Mouse (Mus musculus): ENCODE measurements at regions not wholly inside any gene's neighbourhood (a gene's known extent, or its start where the extent isn't known, plus 50 kb on each side); places are given as distances from the start of the nearest gene placed in this dataset.

GRCm38 (mm10) chr16:77238358-77239175 is 225.1 kb downstream of the Usp25 start:
- H3ac ChIP-seq (ENCODE audit: control insufficient read depth, insufficient read length, low read depth), result no peak overlapping the region
- no peaks in the 10 kb centered on the region for H3K79me2 ChIP-seq (ENCODE audit: control insufficient read depth, insufficient read depth)
- TF ChIP-seq MYOD1 (IDR thresholded peaks at IDR 0.05; ENCODE audit: control insufficient read depth, insufficient read length, low read depth) (no peak), MAX (IDR thresholded peaks at IDR 0.05) (no peak), USF1 (IDR thresholded peaks at IDR 0.05; ENCODE audit: low read depth) (no peak), CTCF (IDR thresholded peaks at IDR 0.05; ENCODE audit: control insufficient read depth, insufficient read depth, insufficient read length) (no peak), CEBPB (IDR thresholded peaks at IDR 0.05; ENCODE audit: low read depth) (no peak), FOSL1 (IDR thresholded peaks at IDR 0.05; ENCODE audit: insufficient read depth, low read length, poor library complexity, severe bottlenecking) (no peak), MYOG (IDR thresholded peaks at IDR 0.05; ENCODE audit: control insufficient read depth, extremely low read depth, insufficient read length) (no peak)
- no peaks in the 10 kb centered on the region for H3K79me3 ChIP-seq (ENCODE audit: low read depth)
- no peaks in the 10 kb centered on the region for H3K27me3 ChIP-seq (ENCODE audit: control insufficient read depth, insufficient read depth, insufficient read length)
- H3K4me3 ChIP-seq (ENCODE audit: insufficient read depth, poor library complexity, severe bottlenecking), result no peak overlapping the region
- no peaks in the 10 kb centered on the region for H3K36me3 ChIP-seq (ENCODE audit: control insufficient read depth, insufficient read depth)

DNA sequence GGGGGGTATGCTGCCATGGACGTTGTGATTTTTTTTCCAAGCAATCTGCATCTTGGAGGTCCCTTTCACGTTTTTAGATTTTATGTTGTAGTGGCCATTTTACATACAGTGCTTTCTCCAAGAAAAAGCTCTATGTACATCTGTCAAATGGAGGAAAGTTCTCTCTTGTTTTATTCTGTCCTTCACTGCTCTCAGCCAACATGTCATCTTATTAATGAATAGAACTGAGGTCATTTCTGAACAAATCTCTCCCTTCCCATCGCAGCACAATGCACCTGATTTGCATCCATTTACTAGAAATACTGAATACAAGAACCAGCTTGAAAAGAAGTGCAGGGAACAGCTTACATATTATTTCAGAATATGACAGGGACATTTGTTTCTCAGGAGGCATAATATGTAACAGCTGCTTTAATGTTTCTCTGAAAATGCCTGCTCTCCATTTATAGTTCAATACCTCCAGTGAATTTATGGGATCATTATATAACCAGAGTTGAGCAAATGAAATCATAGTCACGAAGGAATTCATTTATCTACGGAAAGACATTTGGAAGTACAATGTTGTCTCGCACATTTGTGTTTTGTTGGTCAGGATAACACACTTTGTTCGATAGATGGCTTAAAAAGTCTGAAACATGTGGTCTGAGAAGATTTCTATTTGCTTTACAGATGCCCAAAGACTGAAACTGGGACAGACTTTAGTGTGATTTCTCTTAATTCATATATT is 224.3 kb downstream of the Usp25 start:
- Histone ChIP-seq H3K79me2 (ENCODE audit: control insufficient read depth, insufficient read depth) (no peaks in the 10 kb centered on the region), H3K79me3 (ENCODE audit: low read depth) (no peaks in the 10 kb centered on the region), H3K4me3 (ENCODE audit: insufficient read depth, poor library complexity, severe bottlenecking) (no peak overlapping the region), H3K36me3 (ENCODE audit: control insufficient read depth, insufficient read depth) (no peaks in the 10 kb centered on the region), H3K27me3 (ENCODE audit: control insufficient read depth, insufficient read depth, insufficient read length) (no peaks in the 10 kb centered on the region), H3ac (ENCODE audit: control insufficient read depth, insufficient read length, low read depth) (no peak overlapping the region)
- no peak for TF ChIP-seq MAX (IDR thresholded peaks at IDR 0.05)
- TF ChIP-seq FOSL1 (IDR thresholded peaks at IDR 0.05; ENCODE audit: insufficient read depth, low read length, poor library complexity, severe bottlenecking), result no peak
- no peak for TF ChIP-seq MYOD1 (IDR thresholded peaks at IDR 0.05; ENCODE audit: control insufficient read depth, insufficient read length, low read depth)
- no peak for TF ChIP-seq CEBPB (IDR thresholded peaks at IDR 0.05; ENCODE audit: low read depth)
- TF ChIP-seq CTCF (IDR thresholded peaks at IDR 0.05; ENCODE audit: control insufficient read depth, insufficient read depth, insufficient read length), result no peak
- TF ChIP-seq MYOG (IDR thresholded peaks at IDR 0.05; ENCODE audit: control insufficient read depth, extremely low read depth, insufficient read length), result no peak
- TF ChIP-seq USF1 (IDR thresholded peaks at IDR 0.05; ENCODE audit: low read depth), result no peak

GRCm38 (mm10) chr16:77237272-77237603 is 223.7 kb downstream of the Usp25 start:
- no peak overlapping the region for H3K4me3 ChIP-seq (ENCODE audit: insufficient read depth, poor library complexity, severe bottlenecking)
- no peak overlapping the region for H3ac ChIP-seq (ENCODE audit: control insufficient read depth, insufficient read length, low read depth)

DNA sequence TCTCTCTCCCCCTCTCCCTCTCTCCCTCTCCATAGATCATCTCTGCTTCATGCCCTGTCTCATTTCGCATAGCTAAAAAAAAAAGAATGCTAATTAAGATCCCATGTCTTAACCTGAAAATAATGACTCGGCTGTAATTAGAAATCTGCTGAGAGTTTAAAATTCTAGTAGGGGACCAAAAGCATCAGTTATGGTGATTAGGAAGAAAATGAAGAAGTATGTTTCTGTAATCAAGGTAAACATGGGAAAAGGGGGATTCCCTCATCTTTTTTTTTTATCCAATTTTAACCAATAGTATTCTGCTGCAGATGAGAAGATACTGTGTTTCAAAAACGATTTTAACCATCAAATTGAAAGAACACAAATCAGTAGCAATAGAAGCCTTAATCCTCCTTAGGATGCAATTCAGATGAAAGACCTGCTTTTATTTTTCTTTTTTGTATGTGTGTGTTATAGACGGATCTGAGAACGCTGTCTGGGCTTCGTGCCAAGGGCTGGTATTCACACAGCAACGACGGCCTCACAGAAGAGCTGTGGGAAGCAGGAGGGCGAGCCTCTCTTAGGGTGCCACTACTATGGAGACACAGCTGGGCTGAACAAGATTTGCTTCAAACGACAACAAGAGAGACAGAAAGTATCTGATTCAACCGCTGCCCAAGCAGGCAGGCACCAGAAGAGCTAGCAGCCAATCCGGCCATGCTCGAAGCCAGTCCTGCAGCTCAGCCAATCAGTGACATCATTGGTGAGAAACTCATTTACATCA is 223.2 kb downstream of the Usp25 start:
- no peaks in the 10 kb centered on the region for H3K36me3 ChIP-seq (ENCODE audit: control insufficient read depth, insufficient read depth)
- no peaks in the 10 kb centered on the region for H3K79me2 ChIP-seq (ENCODE audit: control insufficient read depth, insufficient read depth)
- no peaks in the 10 kb centered on the region for H3K79me3 ChIP-seq (ENCODE audit: low read depth)
- no peak for TF ChIP-seq MYOD1 (IDR thresholded peaks at IDR 0.05; ENCODE audit: control insufficient read depth, insufficient read length, low read depth)
- TF ChIP-seq USF1 (IDR thresholded peaks at IDR 0.05; ENCODE audit: low read depth), result no peak
- TF ChIP-seq MAX (IDR thresholded peaks at IDR 0.05), result no peak
- no peak for TF ChIP-seq FOSL1 (IDR thresholded peaks at IDR 0.05; ENCODE audit: insufficient read depth, low read length, poor library complexity, severe bottlenecking)
- no peak for TF ChIP-seq MYOG (IDR thresholded peaks at IDR 0.05; ENCODE audit: control insufficient read depth, extremely low read depth, insufficient read length)
- TF ChIP-seq CTCF (IDR thresholded peaks at IDR 0.05; ENCODE audit: control insufficient read depth, insufficient read depth, insufficient read length), result no peak
- TF ChIP-seq CEBPB (IDR thresholded peaks at IDR 0.05; ENCODE audit: low read depth), result no peak
- H3K4me3 ChIP-seq (ENCODE audit: insufficient read depth, poor library complexity, severe bottlenecking), result no peak overlapping the region
- no peaks in the 10 kb centered on the region for H3K27me3 ChIP-seq (ENCODE audit: control insufficient read depth, insufficient read depth, insufficient read length)
- no peak overlapping the region for H3ac ChIP-seq (ENCODE audit: control insufficient read depth, insufficient read length, low read depth)

More at GRCm38 (mm10) chr16:77237272-77237603, 223.7 kb downstream of the Usp25 start:
- Histone ChIP-seq H3K79me3 (ENCODE audit: low read depth) (no peaks in the 10 kb centered on the region), H3K27me3 (ENCODE audit: control insufficient read depth, insufficient read depth, insufficient read length) (no peaks in the 10 kb centered on the region), H3K79me2 (ENCODE audit: control insufficient read depth, insufficient read depth) (no peaks in the 10 kb centered on the region), H3K36me3 (ENCODE audit: control insufficient read depth, insufficient read depth) (no peaks in the 10 kb centered on the region)
- TF ChIP-seq CEBPB (IDR thresholded peaks at IDR 0.05; ENCODE audit: low read depth) (no peak), FOSL1 (IDR thresholded peaks at IDR 0.05; ENCODE audit: insufficient read depth, low read length, poor library complexity, severe bottlenecking) (no peak), USF1 (IDR thresholded peaks at IDR 0.05; ENCODE audit: low read depth) (no peak), CTCF (IDR thresholded peaks at IDR 0.05; ENCODE audit: control insufficient read depth, insufficient read depth, insufficient read length) (no peak), MYOG (IDR thresholded peaks at IDR 0.05; ENCODE audit: control insufficient read depth, extremely low read depth, insufficient read length) (no peak), MYOD1 (IDR thresholded peaks at IDR 0.05; ENCODE audit: control insufficient read depth, insufficient read length, low read depth) (no peak), MAX (IDR thresholded peaks at IDR 0.05) (no peak)

- H3K27me3 ChIP-seq (ENCODE audit: control insufficient read depth, insufficient read depth, insufficient read length), result no peaks in the 10 kb centered on the region
- no peak for TF ChIP-seq USF1 (IDR thresholded peaks at IDR 0.05; ENCODE audit: low read depth)
- no peak for TF ChIP-seq MYOG (IDR thresholded peaks at IDR 0.05; ENCODE audit: control insufficient read depth, extremely low read depth, insufficient read length)
- no peak for TF ChIP-seq MAX (IDR thresholded peaks at IDR 0.05)
- TF ChIP-seq CEBPB (IDR thresholded peaks at IDR 0.05; ENCODE audit: low read depth), result no peak
- no peak for TF ChIP-seq MYOD1 (IDR thresholded peaks at IDR 0.05; ENCODE audit: control insufficient read depth, insufficient read length, low read depth)
- TF ChIP-seq FOSL1 (IDR thresholded peaks at IDR 0.05; ENCODE audit: insufficient read depth, low read length, poor library complexity, severe bottlenecking), result no peak
- no peak for TF ChIP-seq CTCF (IDR thresholded peaks at IDR 0.05; ENCODE audit: control insufficient read depth, insufficient read depth, insufficient read length)
- H3K4me3 ChIP-seq (ENCODE audit: insufficient read depth, poor library complexity, severe bottlenecking), result no peak overlapping the region
- H3K79me3 ChIP-seq (ENCODE audit: low read depth), result no peaks in the 10 kb centered on the region
- H3K36me3 ChIP-seq (ENCODE audit: control insufficient read depth, insufficient read depth), result no peaks in the 10 kb centered on the region
- H3ac ChIP-seq (ENCODE audit: control insufficient read depth, insufficient read length, low read depth), result no peak overlapping the region
- no peaks in the 10 kb centered on the region for H3K79me2 ChIP-seq (ENCODE audit: control insufficient read depth, insufficient read depth)
Observed at GRCm38 (mm10) chr16:77236021-77236420, 222.5 kb downstream of the Usp25 start.
